Mouse (Mus musculus): ENCODE measurements at regions not wholly inside any gene's neighbourhood (a gene's known extent, or its start where the extent isn't known, plus 50 kb on each side); places are given as distances from the start of the nearest gene placed in this dataset.

GRCm38 (mm10) chr9:85413813-85414212 lies 86.7 kb upstream of the Tent5a start:
- TF ChIP-seq SRF (IDR thresholded peaks at IDR 0.05; ENCODE audit: control insufficient read depth, insufficient read length, low read depth): no peak
- TF ChIP-seq E2F4 (IDR thresholded peaks at IDR 0.05; ENCODE audit: insufficient read depth): no peak
- no peak for TF ChIP-seq TCF3 (IDR thresholded peaks at IDR 0.05; ENCODE audit: insufficient read length, low read depth)
- no peak for TF ChIP-seq USF1 (IDR thresholded peaks at IDR 0.05; ENCODE audit: low read depth)
- TF ChIP-seq REST (IDR thresholded peaks at IDR 0.05; ENCODE audit: insufficient read depth, insufficient read length): no peak
- TF ChIP-seq MYOD1 (IDR thresholded peaks at IDR 0.05; ENCODE audit: control insufficient read depth in 1 of 3, insufficient read length in 2 of 3, low read depth in 2 of 3): no peak
- TF ChIP-seq TCF12 (IDR thresholded peaks at IDR 0.05; ENCODE audit: insufficient read depth, poor library complexity, severe bottlenecking): no peak
- TF ChIP-seq POLR2A (IDR thresholded peaks at IDR 0.05; ENCODE audit: insufficient read length, low read depth): no peak
- TF ChIP-seq CEBPB (IDR thresholded peaks at IDR 0.05; ENCODE audit: insufficient read depth, poor library complexity, severe bottlenecking): no peak
- no peak for TF ChIP-seq MAX (IDR thresholded peaks at IDR 0.05; ENCODE audit: low read depth)
- TF ChIP-seq MYOG (IDR thresholded peaks at IDR 0.05; ENCODE audit: control insufficient read depth in 1 of 3, insufficient read depth in 1 of 3, insufficient read length in 2 of 3, low read depth in 2 of 3): no peak
- TF ChIP-seq POLR2AphosphoS2 (IDR thresholded peaks at IDR 0.05; ENCODE audit: insufficient read length, low read depth): no peak
- no peaks in the 10 kb centered on the region for H3K36me3 ChIP-seq (ENCODE audit: control insufficient read depth, insufficient read depth)
- no peak overlapping the region for H3K4me2 ChIP-seq (ENCODE audit: low read depth)

GRCm38 (mm10) chr9:85410643-85411296 lies 83.6 kb upstream of the Tent5a start:
- Histone ChIP-seq H3K79me2 (ENCODE audit: control insufficient read depth, insufficient read depth) (no peaks in the 10 kb centered on the region), H3ac (ENCODE audit: control insufficient read depth, insufficient read length) (no peak overlapping the region), H3K4me3 (no peak overlapping the region), H3K27me3 (ENCODE audit: control insufficient read depth, insufficient read depth, insufficient read length) (no peaks in the 10 kb centered on the region), H3K36me3 (ENCODE audit: control insufficient read depth, insufficient read depth) (no peaks in the 10 kb centered on the region), H3K4me2 (ENCODE audit: low read depth) (peak overlapping the region; percentile 37)
- TF ChIP-seq MYOD1 (IDR thresholded peaks at IDR 0.05; ENCODE audit: control insufficient read depth in 1 of 3, insufficient read length in 2 of 3, low read depth in 2 of 3): peak in 2 of 3 experiments; percentile 71 to 82
- TF ChIP-seq MYOG (IDR thresholded peaks at IDR 0.05; ENCODE audit: control insufficient read depth in 1 of 3, insufficient read depth in 1 of 3, insufficient read length in 2 of 3, low read depth in 2 of 3): peak; percentile 23 to 75 (median 68)
- TF ChIP-seq POLR2AphosphoS2 (IDR thresholded peaks at IDR 0.05; ENCODE audit: insufficient read length, low read depth): no peak
- no peak for TF ChIP-seq E2F4 (IDR thresholded peaks at IDR 0.05; ENCODE audit: insufficient read depth)
- TF ChIP-seq CEBPB (IDR thresholded peaks at IDR 0.05; ENCODE audit: insufficient read depth, poor library complexity, severe bottlenecking): no peak
- no peak for TF ChIP-seq USF1 (IDR thresholded peaks at IDR 0.05; ENCODE audit: low read depth)
- TF ChIP-seq TCF3 (IDR thresholded peaks at IDR 0.05; ENCODE audit: insufficient read length, low read depth): no peak
- no peak for TF ChIP-seq POLR2A (IDR thresholded peaks at IDR 0.05; ENCODE audit: insufficient read length, low read depth)
- no peak for TF ChIP-seq REST (IDR thresholded peaks at IDR 0.05; ENCODE audit: insufficient read depth, insufficient read length)
- TF ChIP-seq SRF (IDR thresholded peaks at IDR 0.05; ENCODE audit: control insufficient read depth, insufficient read length, low read depth): no peak

More at GRCm38 (mm10) chr9:85413813-85414212, 86.7 kb upstream of the Tent5a start:
- Histone ChIP-seq H3K4me3 (no peak overlapping the region), H3K79me2 (ENCODE audit: control insufficient read depth, insufficient read depth) (no peaks in the 10 kb centered on the region), H3ac (ENCODE audit: control insufficient read depth, insufficient read length) (no peak overlapping the region), H3K27me3 (ENCODE audit: control insufficient read depth, insufficient read depth, insufficient read length) (no peaks in the 10 kb centered on the region)

GRCm38 (mm10) chr9:85409974-85410506 lies 82.9 kb upstream of the Tent5a start:
- Histone ChIP-seq H3K79me2 (ENCODE audit: control insufficient read depth, insufficient read depth) (no peaks in the 10 kb centered on the region), H3K4me2 (ENCODE audit: low read depth) (peak overlapping the region; percentile 37), H3K4me3 (no peak overlapping the region), H3K36me3 (ENCODE audit: control insufficient read depth, insufficient read depth) (no peaks in the 10 kb centered on the region), H3K27me3 (ENCODE audit: control insufficient read depth, insufficient read depth, insufficient read length) (no peaks in the 10 kb centered on the region), H3ac (ENCODE audit: control insufficient read depth, insufficient read length) (no peak overlapping the region)
- TF ChIP-seq TCF12 (IDR thresholded peaks at IDR 0.05; ENCODE audit: insufficient read depth, poor library complexity, severe bottlenecking) (no peak), SRF (IDR thresholded peaks at IDR 0.05; ENCODE audit: control insufficient read depth, insufficient read length, low read depth) (no peak), REST (IDR thresholded peaks at IDR 0.05; ENCODE audit: insufficient read depth, insufficient read length) (no peak), CEBPB (IDR thresholded peaks at IDR 0.05; ENCODE audit: insufficient read depth, poor library complexity, severe bottlenecking) (no peak), TCF3 (IDR thresholded peaks at IDR 0.05; ENCODE audit: insufficient read length, low read depth) (no peak), POLR2AphosphoS2 (IDR thresholded peaks at IDR 0.05; ENCODE audit: insufficient read length, low read depth) (no peak), MYOD1 (IDR thresholded peaks at IDR 0.05; ENCODE audit: control insufficient read depth in 1 of 3, insufficient read length in 2 of 3, low read depth in 2 of 3) (no peak), POLR2A (IDR thresholded peaks at IDR 0.05; ENCODE audit: insufficient read length, low read depth) (no peak), E2F4 (IDR thresholded peaks at IDR 0.05; ENCODE audit: insufficient read depth) (no peak), MYOG (IDR thresholded peaks at IDR 0.05; ENCODE audit: control insufficient read depth in 1 of 3, insufficient read depth in 1 of 3, insufficient read length in 2 of 3, low read depth in 2 of 3) (no peak), MAX (IDR thresholded peaks at IDR 0.05; ENCODE audit: low read depth) (no peak), USF1 (IDR thresholded peaks at IDR 0.05; ENCODE audit: low read depth) (no peak)

- no peak overlapping the region for H3K4me2 ChIP-seq (ENCODE audit: low read depth)
- no peak overlapping the region for H3K4me3 ChIP-seq
- H3ac ChIP-seq (ENCODE audit: control insufficient read depth, insufficient read length): no peak overlapping the region
- TF ChIP-seq POLR2AphosphoS2 (IDR thresholded peaks at IDR 0.05; ENCODE audit: insufficient read length, low read depth) (no peak), E2F4 (IDR thresholded peaks at IDR 0.05; ENCODE audit: insufficient read depth) (no peak), USF1 (IDR thresholded peaks at IDR 0.05; ENCODE audit: low read depth) (no peak), SRF (IDR thresholded peaks at IDR 0.05; ENCODE audit: control insufficient read depth, insufficient read length, low read depth) (no peak), MAX (IDR thresholded peaks at IDR 0.05; ENCODE audit: low read depth) (no peak), TCF3 (IDR thresholded peaks at IDR 0.05; ENCODE audit: insufficient read length, low read depth) (no peak), TCF12 (IDR thresholded peaks at IDR 0.05; ENCODE audit: insufficient read depth, poor library complexity, severe bottlenecking) (no peak), POLR2A (IDR thresholded peaks at IDR 0.05; ENCODE audit: insufficient read length, low read depth) (no peak), REST (IDR thresholded peaks at IDR 0.05; ENCODE audit: insufficient read depth, insufficient read length) (no peak), MYOD1 (IDR thresholded peaks at IDR 0.05; ENCODE audit: control insufficient read depth in 1 of 3, insufficient read length in 2 of 3, low read depth in 2 of 3) (no peak), MYOG (IDR thresholded peaks at IDR 0.05; ENCODE audit: control insufficient read depth in 1 of 3, insufficient read depth in 1 of 3, insufficient read length in 2 of 3, low read depth in 2 of 3) (no peak), CEBPB (IDR thresholded peaks at IDR 0.05; ENCODE audit: insufficient read depth, poor library complexity, severe bottlenecking) (no peak)
- no peaks in the 10 kb centered on the region for H3K79me2 ChIP-seq (ENCODE audit: control insufficient read depth, insufficient read depth)
- H3K27me3 ChIP-seq (ENCODE audit: control insufficient read depth, insufficient read depth, insufficient read length): no peaks in the 10 kb centered on the region
- H3K36me3 ChIP-seq (ENCODE audit: control insufficient read depth, insufficient read depth): no peaks in the 10 kb centered on the region
Observed at GRCm38 (mm10) chr9:85408461-85408860, 81.3 kb upstream of the Tent5a start.

Measured in myocyte (in vitro differentiated cells).